Comparison of ENCODE assay signal across 7 mouse cellular contexts in the genomic region with DNA sequence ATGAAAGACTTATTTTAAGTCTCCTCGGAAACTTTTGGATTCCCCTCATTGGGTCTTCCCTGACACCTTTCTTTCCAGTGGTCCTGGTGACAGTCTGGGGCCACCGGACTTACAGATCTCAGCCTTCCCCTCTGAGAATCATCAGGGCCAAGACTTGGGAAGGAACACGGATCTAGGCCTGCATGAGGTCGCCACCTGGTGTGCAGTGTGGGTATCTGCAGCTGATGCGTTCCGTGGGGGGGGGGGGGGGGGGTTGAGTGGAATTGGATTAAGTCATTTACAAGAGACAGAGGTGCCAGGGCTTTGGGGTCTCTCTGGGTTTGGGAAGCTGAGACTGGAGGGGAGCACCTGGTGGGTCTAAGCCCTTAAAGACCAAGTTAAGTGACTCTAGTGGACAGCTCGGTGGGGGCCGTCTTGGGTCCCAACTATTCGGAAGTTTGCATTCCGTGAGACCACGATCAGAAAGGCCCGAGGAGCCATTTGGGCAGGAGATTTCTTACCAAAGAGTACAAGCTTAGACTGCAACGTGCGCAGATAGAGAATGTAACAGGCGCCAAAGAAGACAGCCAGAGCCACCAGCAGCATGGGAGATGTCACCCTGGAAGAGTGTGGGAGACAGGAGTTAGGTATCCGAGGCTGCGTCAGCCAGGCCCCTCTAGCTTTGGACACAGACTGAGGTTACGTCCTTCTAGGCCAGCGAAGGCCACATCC. TPM values are rescaled to one million over a fixed set of nuclear protein-coding genes. Genes with fewer than 3 reads are reported as not detected.
A peak's percentile ranks its signal among the peaks of the same experiment; 100 is the strongest.
DNase-seq lines count a peak whose midpoint lies in the region; ATAC-seq and TF ChIP-seq lines count a peak whose summit lies in the region.

No protein-coding gene starts in this region.

- peak; percentile 78 for DNase-seq in CD4-positive, CD25-positive, alpha-beta regulatory T cell, adult 2 months (ENCODE audit: low read depth, low spot score)
- peak; percentile 79 for DNase-seq in MEL (ENCODE audit: low read depth, low spot score)
- peak; percentile 81 for DNase-seq in embryo, embryonic 10 days (ENCODE audit: low spot score)
- DNase-seq in kidney, postnatal 36 days: peak; percentile 30 to 59

- no peak for ATAC-seq in heart, embryonic 14.5 days (ENCODE audit: insufficient number of reproducible peaks, insufficient read depth, low FRiP score, low read depth)
- ATAC-seq in stomach, embryonic 15.5 days (ENCODE audit: insufficient read depth, low FRiP score, low read depth): no peak

- H3K9ac ChIP-seq in MEL (ENCODE audit: control insufficient read depth, low read depth, low read length, poor library complexity, severe bottlenecking): peak overlapping the region; percentile 58
- peak overlapping the region; percentile 94 for H3K9ac ChIP-seq in heart, embryonic 14.5 days (ENCODE audit: low read length)
- peak overlapping the region; percentile 82; the same call in 1 of the 2 replicates for H3K9ac ChIP-seq in stomach, embryonic 15.5 days

- H3K4me1 ChIP-seq in MEL (ENCODE audit: control insufficient read depth in 1 of 2, insufficient read depth in 2 of 2, low read length in 2 of 2): peaks cover 7 to 20% of the 10 kb centered on the region in 2 experiments
- H3K4me1 ChIP-seq in heart, embryonic 14.5 days (ENCODE audit: control insufficient read depth in 2 of 2, insufficient read depth in 2 of 2, low read length in 2 of 2): peaks cover 5 to 9% of the 10 kb centered on the region in 2 experiments
- H3K4me1 ChIP-seq in megakaryocyte, embryonic 14.5 days: peaks cover 60% of the 10 kb centered on the region
- H3K4me1 ChIP-seq in stomach, embryonic 15.5 days: peaks cover 6% of the 10 kb centered on the region; the same call in 1 of the 2 replicates

- peak; percentile 51 to 81 (median 74) for TF ChIP-seq CTCF in MEL (IDR thresholded peaks at IDR 0.05 in 2 of 3, conservative IDR thresholded peaks at IDR 0.05 in 1 of 3; ENCODE audit: control insufficient read depth in 1 of 3, insufficient read depth in 1 of 3, low read depth in 2 of 3, low read length in 3 of 3, poor library complexity in 1 of 3, severe bottlenecking in 1 of 3)

- TF ChIP-seq RAD21 in MEL (IDR thresholded peaks at IDR 0.05; ENCODE audit: low read depth, low read length): peak; percentile 50

- no peaks in the 10 kb centered on the region for H3K27me3 ChIP-seq in MEL (ENCODE audit: control insufficient read depth in 1 of 2, insufficient read depth in 2 of 2, low read length in 2 of 2)
- H3K27me3 ChIP-seq in heart, embryonic 14.5 days (ENCODE audit: control insufficient read depth, insufficient read depth, low read length): no peaks in the 10 kb centered on the region
- peaks cover 5% of the 10 kb centered on the region for H3K27me3 ChIP-seq in megakaryocyte, embryonic 14.5 days (replicated peaks)
- H3K27me3 ChIP-seq in stomach, embryonic 15.5 days (replicated peaks): no peaks in the 10 kb centered on the region

- H3K27ac ChIP-seq in MEL (ENCODE audit: control insufficient read depth, low read depth, low read length): peak overlapping the region; percentile 29; the same call in 1 of the 2 replicates
- peak overlapping the region in 1 of 2 experiments; percentile 90; a peak in 3 of 4 replicates for H3K27ac ChIP-seq in heart, embryonic 14.5 days (replicated peaks in 1 of 2; ENCODE audit: control insufficient read depth in 1 of 2, insufficient read depth in 1 of 2, low read depth in 2 of 2, low read length in 2 of 2)
- H3K27ac ChIP-seq in stomach, embryonic 15.5 days: peak overlapping the region; percentile 84; the same call in 1 of the 2 replicates

- 10% methylated on average over 19 of the region's 19 CpGs for WGBS in heart, embryonic 14.5 days
- 9% methylated on average over 19 of the region's 19 CpGs for WGBS in stomach, embryonic 15.5 days

- peak overlapping the region; percentile 82 for H3K4me2 ChIP-seq in heart, embryonic 14.5 days (ENCODE audit: low read length)
- H3K4me2 ChIP-seq in stomach, embryonic 15.5 days: peak overlapping the region; percentile 91

- no peaks in the 10 kb centered on the region for H3K9me3 ChIP-seq in MEL (replicated peaks; ENCODE audit: insufficient read depth, low read length)
- H3K9me3 ChIP-seq in heart, embryonic 14.5 days (ENCODE audit: control insufficient read depth, low read length): no peaks in the 10 kb centered on the region
- H3K9me3 ChIP-seq in megakaryocyte, embryonic 14.5 days: no peaks in the 10 kb centered on the region
- H3K9me3 ChIP-seq in stomach, embryonic 15.5 days: no peaks in the 10 kb centered on the region

- 0 out of 4 replicates have a peak, but pooled peaks of 1 of the 2 experiments have one; percentile 10 for TF ChIP-seq POLR2A in MEL (IDR thresholded peaks at IDR 0.05; ENCODE audit: control insufficient read depth in 1 of 2, insufficient read depth in 1 of 2, low read depth in 1 of 2, low read length in 2 of 2, poor library complexity in 1 of 2)

- H3K79me2 ChIP-seq in MEL (ENCODE audit: control insufficient read depth, insufficient read depth, low read length, poor library complexity): peaks cover 6% of the 10 kb centered on the region; the same call in 1 of the 2 replicates

- peaks cover 0 to 21% of the 10 kb centered on the region in 2 experiments; a peak in 2 of 4 replicates for H3K36me3 ChIP-seq in MEL (ENCODE audit: control insufficient read depth in 1 of 2, insufficient read depth in 2 of 2, low read length in 2 of 2)
- peaks cover 8% of the 10 kb centered on the region for H3K36me3 ChIP-seq in heart, embryonic 14.5 days (ENCODE audit: control insufficient read depth, insufficient read depth, low read length)
- H3K36me3 ChIP-seq in megakaryocyte, embryonic 14.5 days (replicated peaks; ENCODE audit: low read length): peaks cover 30% of the 10 kb centered on the region
- no peaks in the 10 kb centered on the region for H3K36me3 ChIP-seq in stomach, embryonic 15.5 days

- peak overlapping the region; percentile 75 to 78 for H3K4me3 ChIP-seq in MEL (ENCODE audit: control insufficient read depth in 1 of 2, insufficient read depth in 1 of 2, low read depth in 2 of 2, low read length in 2 of 2)
- H3K4me3 ChIP-seq in heart, embryonic 14.5 days (ENCODE audit: control insufficient read depth in 1 of 2, insufficient read depth in 1 of 2, low read depth in 1 of 2, low read length in 2 of 2): peak overlapping the region; percentile 54 to 61
- peak overlapping the region; percentile 99 for H3K4me3 ChIP-seq in megakaryocyte, embryonic 14.5 days (replicated peaks)
- peak overlapping the region; percentile 78 for H3K4me3 ChIP-seq in stomach, embryonic 15.5 days (replicated peaks)

- TF ChIP-seq EP300 in MEL (IDR thresholded peaks at IDR 0.05; ENCODE audit: low read depth in 1 of 2, low read length in 2 of 2): no peak

TF ChIP-seq in MEL, 35 proteins besides CTCF, POLR2A, EP300 and RAD21 (continues in another document):
- TF ChIP-seq MXI1 (IDR thresholded peaks at IDR 0.05; ENCODE audit: low read depth, low read length): peak; percentile 22; the same call in 1 of the 2 replicates
- TF ChIP-seq ZNF384 (IDR thresholded peaks at IDR 0.05; ENCODE audit: low read depth, low read length): no peak
- TF ChIP-seq CHD1 (IDR thresholded peaks at IDR 0.05; ENCODE audit: low read depth, low read length): no peak
- no peak for TF ChIP-seq UBTF (IDR thresholded peaks at IDR 0.05; ENCODE audit: borderline replicate concordance, insufficient read depth, low read depth, low read length)
- no peak for TF ChIP-seq GABPA (IDR thresholded peaks at IDR 0.05; ENCODE audit: low read depth, low read length)
- TF ChIP-seq GATA1 (IDR thresholded peaks at IDR 0.05; ENCODE audit: low read depth, low read length): no peak
- TF ChIP-seq CHD2 (IDR thresholded peaks at IDR 0.05; ENCODE audit: low read length): no peak
- peak; percentile 73 for TF ChIP-seq SMC3 (IDR thresholded peaks at IDR 0.05; ENCODE audit: low read depth, low read length)
- peak; percentile 54; the same call in 1 of the 2 replicates for TF ChIP-seq MAZ (IDR thresholded peaks at IDR 0.05; ENCODE audit: low read depth, low read length)
- no peak for TF ChIP-seq KAT2A (conservative IDR thresholded peaks at IDR 0.05; ENCODE audit: low read depth, low read length)
- TF ChIP-seq USF1 (IDR thresholded peaks at IDR 0.05; ENCODE audit: low read depth, low read length): no peak
- peak; percentile 8; the same call in 1 of the 2 replicates for TF ChIP-seq ZC3H11A (IDR thresholded peaks at IDR 0.05; ENCODE audit: low read depth, low read length)
- 0 out of 2 replicates have a peak, but pooled peaks have one; percentile 18 for TF ChIP-seq MAX (IDR thresholded peaks at IDR 0.05; ENCODE audit: low read length)
- TF ChIP-seq ZMIZ1 (IDR thresholded peaks at IDR 0.05; ENCODE audit: low read depth, low read length): no peak
- no peak for TF ChIP-seq POLR2AphosphoS2 (IDR thresholded peaks at IDR 0.05; ENCODE audit: low read length)
- no peak for TF ChIP-seq TBP (IDR thresholded peaks at IDR 0.05; ENCODE audit: low read depth, low read length)

RNA-seq across cellular contexts. Expression of a gene that starts 1.1 kb away (rescaled TPM):
- total RNA-seq in MEL (2012; rRNA removed): 205 and 240 TPM in 2 replicates
- 100 to 1,000 TPM in 1 of 2 experiments, not detected in 1; 223 TPM for polyA plus RNA-seq in MEL (2012; ENCODE audit: insufficient read depth in 1 of 2, insufficient read length in 2 of 2, low read depth in 1 of 2, low replicate concordance in 2 of 2, missing spikeins in 1 of 2)
- 254 and 263 TPM in 2 replicates for polyA plus RNA-seq in heart, embryonic 14.5 days (2014; fragmentation: Nextera tagmentation; extraction: Ambion mirVana)
- 475 and 509 TPM in 2 replicates for polyA plus RNA-seq in megakaryocyte, embryonic 14.5 days (2012; ENCODE audit: insufficient read depth, low replicate concordance)
- polyA plus RNA-seq in stomach, embryonic 15.5 days (2015; fragmentation: Nextera tagmentation; extraction: Ambion mirVana): 172 and 217 TPM in 2 replicates

RNA-seq across cellular contexts. Expression of a gene that starts 27.1 kb away (rescaled TPM):
- not detected in 2 replicates for total RNA-seq in MEL (2012; rRNA removed)
- polyA plus RNA-seq in MEL (2012; ENCODE audit: insufficient read depth in 1 of 2, insufficient read length in 2 of 2, low read depth in 1 of 2, low replicate concordance in 2 of 2, missing spikeins in 1 of 2): under 1 TPM in 1 of 2 experiments, not detected in 1; 0.13 TPM
- polyA plus RNA-seq in heart, embryonic 14.5 days (2014; fragmentation: Nextera tagmentation; extraction: Ambion mirVana): not detected in 2 replicates
- 0.37 TPM in 1 of 2 replicates, not detected in the other for polyA plus RNA-seq in megakaryocyte, embryonic 14.5 days (2012; ENCODE audit: insufficient read depth, low replicate concordance)
- not detected in 2 replicates for polyA plus RNA-seq in stomach, embryonic 15.5 days (2015; fragmentation: Nextera tagmentation; extraction: Ambion mirVana)

RNA-seq across cellular contexts. Expression of a gene that starts 34.3 kb away (rescaled TPM):
- 0.19 and 0.26 TPM in 2 replicates for total RNA-seq in MEL (2012; rRNA removed)
- 1 to 10 TPM in 1 of 2 experiments, not detected in 1; 3.5 TPM for polyA plus RNA-seq in MEL (2012; ENCODE audit: insufficient read depth in 1 of 2, insufficient read length in 2 of 2, low read depth in 1 of 2, low replicate concordance in 2 of 2, missing spikeins in 1 of 2)
- 0.67 and 0.76 TPM in 2 replicates for polyA plus RNA-seq in heart, embryonic 14.5 days (2014; fragmentation: Nextera tagmentation; extraction: Ambion mirVana)
- polyA plus RNA-seq in megakaryocyte, embryonic 14.5 days (2012; ENCODE audit: insufficient read depth, low replicate concordance): 7.5 and 25.7 TPM in 2 replicates
- 3.6 and 4.3 TPM in 2 replicates for polyA plus RNA-seq in stomach, embryonic 15.5 days (2015; fragmentation: Nextera tagmentation; extraction: Ambion mirVana)
